Mouse (Mus musculus) hindbrain, postnatal 0 days (tissue): ENCODE data around the gene Pak6. TPM values are rescaled to one million over a fixed set of nuclear protein-coding genes. Genes with fewer than 3 reads are reported as not detected.

Experiments used
- ATAC-seq: fragments of 200-750 bp; cut with Nextera tagmentation; 2 replicates; pipeline ENCODE4 v1.8.0; 2017; ENCODE audit warnings: mild to moderate bottlenecking, moderate TSS enrichment, moderate library complexity
- DNase-seq: peaks from one replicate; pipeline ENCODE4 v3.0.0-alpha.2; 2015; ENCODE audit warnings: low spot score
- H3K27ac ChIP-seq: fragments of 300-500 bp; sonication (generic); 2 replicates; pipeline ENCODE4 v1.5.1; 2014; ENCODE audit warnings: mild to moderate bottlenecking
- H3K27me3 ChIP-seq: fragments of 300-500 bp; sonication (generic); 2 replicates; pipeline ENCODE4 v1.6.1; 2014; ENCODE audit warnings: low read length, mixed read lengths; ENCODE audit not compliant: insufficient read depth
- H3K36me3 ChIP-seq: fragments of 300-500 bp; sonication (generic); 2 replicates; pipeline ENCODE4 v1.6.1; 2014; ENCODE audit warnings: low read length, mixed read lengths; ENCODE audit not compliant: insufficient read depth
- H3K4me1 ChIP-seq: fragments of 300-500 bp; sonication (generic); 2 replicates; pipeline ENCODE4 v1.6.1; 2014; ENCODE audit warnings: antibody characterized with exemption, low read length, mixed read lengths; ENCODE audit not compliant: insufficient read depth
- H3K4me2 ChIP-seq: fragments of 300-500 bp; sonication (generic); 2 replicates; pipeline ENCODE4 v1.6.1; 2014; ENCODE audit warnings: low read depth, mild to moderate bottlenecking, low read length, moderate library complexity, mixed read lengths
- H3K4me3 ChIP-seq: fragments of 300-500 bp; sonication (generic); 2 replicates; pipeline ENCODE4 v1.5.1; 2014; ENCODE audit warnings: low read length
- H3K9ac ChIP-seq: fragments of 300-500 bp; sonication (generic); replicated peaks from 2 replicates; pipeline ENCODE4 v1.6.1; 2014; ENCODE audit warnings: mild to moderate bottlenecking, low read length, moderate library complexity, mixed read lengths
- H3K9me3 ChIP-seq: fragments of 300-500 bp; sonication (generic); 2 replicates; pipeline ENCODE4 v1.6.1; 2016; ENCODE audit warnings: low read length, mixed read lengths
- CTCF ChIP-seq: IDR thresholded peaks from 2 replicates; pipeline ENCODE4 v1.5.1; 2016; ENCODE audit warnings: antibody characterized with exemption, control low read depth, low read depth
- WGBS: fragments of 180-500 bp; shearing (Covaris S2); extraction: QIAGEN DNeasy Blood & Tissue Kit; methylation state at CpG from one replicate; pipeline ENCODE4 v1.1.7; 2014; 5-methylcytosine and 5-hydroxymethylcytosine counted together
- polyA plus RNA-seq: library from polyadenylated mRNA; unstranded; fragments of >200 nt; fragmentation: Nextera tagmentation; extraction: Ambion mirVana; gene quantifications from 2 replicates; pipeline ENCODE4 v1.2.1, GENCODE M21; 2015
- total RNA-seq: library from RNA; depleted of rRNA; stranded (reverse); fragments of >200 nt; gene quantifications from 2 replicates; pipeline ENCODE4 v1.2.3, GENCODE M21; 2014; rRNA removed

Gene Pak6
- total and polyA plus RNA-seq, 2 experiments from 2014 or later, result 40.8 to 74.6 TPM

DNA sequence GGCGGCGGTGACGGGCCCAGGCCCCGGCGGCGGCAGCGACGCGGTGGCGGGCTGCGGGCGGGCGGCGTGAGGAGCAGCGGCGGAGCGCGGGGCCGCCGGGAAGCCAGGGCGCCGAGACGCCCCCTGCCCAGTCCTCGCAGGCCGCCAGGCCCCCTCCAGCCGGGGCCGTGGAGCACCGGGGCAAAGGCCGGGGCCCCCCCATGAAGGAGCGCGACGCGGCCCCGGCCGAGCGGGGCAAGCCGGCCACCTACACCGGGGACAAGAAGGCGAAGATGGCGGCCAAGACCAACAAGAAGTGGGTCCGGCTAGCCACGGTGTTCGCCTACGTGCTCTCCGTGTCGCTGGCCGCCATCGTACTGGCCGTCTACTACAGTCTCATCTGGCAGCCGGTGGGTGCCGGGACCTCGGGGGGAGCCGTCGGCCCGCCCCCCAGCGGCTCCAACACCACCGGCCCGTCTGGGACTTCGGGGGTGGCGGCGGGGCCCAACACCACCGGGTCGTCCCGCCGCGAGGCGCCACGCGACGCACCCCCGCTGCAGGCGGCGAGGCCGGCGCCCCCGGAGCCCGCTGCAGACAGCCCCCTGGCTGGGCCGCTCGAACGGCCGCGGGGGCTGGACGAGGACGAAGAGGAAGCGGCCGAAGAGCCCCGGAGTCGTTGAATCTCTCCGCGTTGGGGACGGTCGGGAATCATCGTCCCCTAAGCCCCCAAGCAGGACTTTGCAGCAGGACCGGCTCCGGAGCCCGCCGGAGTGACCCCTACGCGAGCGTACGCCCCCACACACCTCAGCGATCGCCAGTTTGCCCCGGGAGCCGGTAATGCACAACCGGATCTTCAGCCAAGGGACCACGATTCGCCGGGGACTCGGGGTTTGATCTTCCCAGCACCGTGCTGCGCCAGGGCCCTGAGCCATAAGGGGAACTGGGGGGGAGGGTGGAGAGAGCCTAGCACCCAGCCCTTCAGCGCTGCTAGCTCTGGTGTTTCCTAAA, 83.1 kb downstream of the Pak6 start:
- peaks cover 16% of the 10 kb centered on the region for H3K4me1 ChIP-seq
- H3K27ac ChIP-seq, result peak overlapping the region; percentile 76
- no peaks in the 10 kb centered on the region for H3K36me3 ChIP-seq
- peak overlapping the region; percentile 91 for H3K4me2 ChIP-seq
- no peaks in the 10 kb centered on the region for H3K27me3 ChIP-seq
- H3K4me3 ChIP-seq, result peak overlapping the region; percentile 77
- ATAC-seq (peak; percentile 58), DNase-seq (peak; percentile 54)
- peak overlapping the region; percentile 73 for H3K9ac ChIP-seq
- under 1% methylated on average over 80 of the region's 113 CpGs for WGBS
- TF ChIP-seq CTCF, result no peak
- H3K9me3 ChIP-seq, result no peaks in the 10 kb centered on the region

GRCm38 (mm10) chr2:118747301-118747960, 84.3 kb downstream of the Pak6 start:
- Histone ChIP-seq H3K9ac (peak overlapping the region; percentile 73; the same call in 1 of the 2 replicates), H3K27ac (no peak overlapping the region), H3K36me3 (no peaks in the 10 kb centered on the region), H3K4me2 (peak overlapping the region; percentile 91), H3K4me3 (peak overlapping the region; percentile 77), H3K9me3 (no peaks in the 10 kb centered on the region), H3K27me3 (no peaks in the 10 kb centered on the region), H3K4me1 (peaks cover 19% of the 10 kb centered on the region)
- 28% methylated on average over 10 of the region's 10 CpGs for WGBS
- peak; percentile 57 for DNase-seq
- no peak for ATAC-seq
- no peak for TF ChIP-seq CTCF

Other genes starting within 250 kb of the Pak6 start
- gene Srp14, start 183.6 kb upstream of the Pak6 start, total RNA-seq, result 126 and 151 TPM in 2 replicates
- 330 and 361 TPM in 2 replicates for gene Srp14, start 183.6 kb upstream of the Pak6 start, polyA plus RNA-seq
- 10.4 and 10.6 TPM in 2 replicates for gene Bmf, start 113.6 kb upstream of the Pak6 start, total RNA-seq
- gene Bmf, start 113.6 kb upstream of the Pak6 start, polyA plus RNA-seq, result 1.3 and 1.4 TPM in 2 replicates
- gene Bub1b, start 65.1 kb upstream of the Pak6 start, total RNA-seq, result 15.1 and 16.3 TPM in 2 replicates
- 11.5 and 13.0 TPM in 2 replicates for gene Bub1b, start 65.1 kb upstream of the Pak6 start, polyA plus RNA-seq
- 0.18 TPM in 1 of 2 replicates, not detected in the other for gene Ankrd63, start 40.7 kb downstream of the Pak6 start, total RNA-seq
- 0.08 TPM in 1 of 2 replicates, not detected in the other for gene Ankrd63, start 40.7 kb downstream of the Pak6 start, polyA plus RNA-seq
- 1.7 and 4.5 TPM in 2 replicates for gene Plcb2, start 65.1 kb downstream of the Pak6 start, total RNA-seq
- 0.61 and 0.69 TPM in 2 replicates for gene Plcb2, start 65.1 kb downstream of the Pak6 start, polyA plus RNA-seq
- gene Inafm2, start 82.5 kb downstream of the Pak6 start, total RNA-seq, result 19.8 and 21.1 TPM in 2 replicates
- 18.9 TPM in 2 replicates for gene Inafm2, start 82.5 kb downstream of the Pak6 start, polyA plus RNA-seq
- 1.4 and 3.9 TPM in 2 replicates for gene Ccdc9b, start 99.4 kb downstream of the Pak6 start, total RNA-seq
- 0.70 and 0.84 TPM in 2 replicates for gene Ccdc9b, start 99.4 kb downstream of the Pak6 start, polyA plus RNA-seq
- gene Phgr1, start 109.5 kb downstream of the Pak6 start, total RNA-seq, result not detected in 2 replicates
- gene Phgr1, start 109.5 kb downstream of the Pak6 start, polyA plus RNA-seq, result not detected in 2 replicates
- gene Disp2, start 116.4 kb downstream of the Pak6 start, total RNA-seq, result 175 and 188 TPM in 2 replicates
- 56.4 and 70.4 TPM in 2 replicates for gene Disp2, start 116.4 kb downstream of the Pak6 start, polyA plus RNA-seq
- gene Knstrn, start 150.7 kb downstream of the Pak6 start, total RNA-seq, result 5.5 and 8.6 TPM in 2 replicates
- 16.5 and 21.6 TPM in 2 replicates for gene Knstrn, start 150.7 kb downstream of the Pak6 start, polyA plus RNA-seq
- 68.2 and 101 TPM in 2 replicates for gene Ivd, start 198.7 kb downstream of the Pak6 start, total RNA-seq
- 61.7 and 68.7 TPM in 2 replicates for gene Ivd, start 198.7 kb downstream of the Pak6 start, polyA plus RNA-seq
- 24.5 and 25.2 TPM in 2 replicates for gene Bahd1, start 237.1 kb downstream of the Pak6 start, total RNA-seq
- gene Bahd1, start 237.1 kb downstream of the Pak6 start, polyA plus RNA-seq, result 4.8 and 5.9 TPM in 2 replicates